Mouse (Mus musculus): ENCODE measurements around the gene Hspa5.

- TF ChIP-seq MYOD1 (IDR thresholded peaks at IDR 0.05; ENCODE audit: control insufficient read depth, insufficient read length, low read depth) = no peak
- TF ChIP-seq CTCF (IDR thresholded peaks at IDR 0.05; ENCODE audit: control insufficient read depth, insufficient read depth, insufficient read length) = no peak
- TF ChIP-seq CEBPB (IDR thresholded peaks at IDR 0.05; ENCODE audit: low read depth) = no peak
Measured at GRCm38 (mm10) chr2:34773673-34774072, 1.9 kb downstream of the Hspa5 start.
